Mouse (Mus musculus) liver, adult 2 months (tissue): ENCODE results near the gene Gpr35. TPM values are rescaled to one million over a fixed set of nuclear protein-coding genes. Genes with fewer than 3 reads are reported as not detected.

Source experiments
- DNase-seq: peaks from one replicate; pipeline ENCODE4 v3.0.0-alpha.2; 2011; ENCODE audit warnings: low read depth, low spot score; ENCODE audit errors: extremely low read depth
- H3K27ac ChIP-seq: fragments of 200-500 bp; replicated peaks from 2 replicates; pipeline ENCODE4 v1.5.1; 2012; ENCODE audit warnings: low read depth, mild to moderate bottlenecking, control low read depth, inconsistent platforms, low read length; ENCODE audit not compliant: insufficient read depth
- H3K27me3 ChIP-seq: fragments of 200-500 bp; 2 replicates; pipeline ENCODE4 v1.6.1; 2012; ENCODE audit warnings: mild to moderate bottlenecking, moderate library complexity, low read length, inconsistent platforms; ENCODE audit not compliant: control insufficient read depth, insufficient read depth
- H3K36me3 ChIP-seq: fragments of 200-500 bp; 2 replicates; pipeline ENCODE4 v1.6.1; 2012; ENCODE audit warnings: low read length, inconsistent platforms; ENCODE audit not compliant: control insufficient read depth, insufficient read depth
- H3K4me1 ChIP-seq: fragments of 200-500 bp; 2 replicates; pipeline ENCODE4 v1.6.1; 2011; ENCODE audit warnings: low read length; ENCODE audit not compliant: control insufficient read depth, insufficient read depth
- H3K4me3 ChIP-seq: fragments of 200-500 bp; 2 replicates; pipeline ENCODE4 v1.5.1; 2011; ENCODE audit warnings: low read depth, mild to moderate bottlenecking, control low read depth, low read length, moderate library complexity; ENCODE audit not compliant: insufficient read depth
- H3K79me2 ChIP-seq: fragments of 200-500 bp; 2 replicates; pipeline ENCODE4 v1.6.1; 2012; ENCODE audit warnings: inconsistent platforms, mild to moderate bottlenecking, low read length, moderate library complexity; ENCODE audit not compliant: control insufficient read depth, insufficient read depth
- H3K9ac ChIP-seq: fragments of 200-500 bp; 2 replicates; pipeline ENCODE4 v1.6.1; 2012; ENCODE audit warnings: low read depth, mild to moderate bottlenecking, control low read depth, inconsistent platforms, low read length
- CTCF ChIP-seq: fragments of 200-500 bp; IDR thresholded peaks from 2 replicates; pipeline ENCODE4 v1.5.1; 2011; ENCODE audit warnings: low read depth, low read length, control low read depth
- POLR2A ChIP-seq: fragments of 200-500 bp; IDR thresholded peaks from 2 replicates; pipeline ENCODE4 v1.6.1; 2011; ENCODE audit warnings: low read length, control low read depth; ENCODE audit not compliant: insufficient read depth; ENCODE audit errors: extremely low read depth
- WGBS: fragments of 180-500 bp; shearing (Covaris S2); methylation state at CpG from one replicate; pipeline ENCODE4 v1.1.7; 2018; 5-methylcytosine and 5-hydroxymethylcytosine counted together
- polyA plus RNA-seq: library from polyadenylated mRNA; depleted of rRNA; stranded (reverse); fragments of >200 nt; gene quantifications from 2 replicates; pipeline ENCODE4 v1.2.3, GENCODE M21; 2012
- total RNA-seq: library from RNA; depleted of rRNA; stranded (reverse); fragments of >200 nt; gene quantifications from 2 replicates; pipeline ENCODE4 v1.2.3, GENCODE M21; 2014

Gene Gpr35
- total and polyA plus RNA-seq, 2 experiments: 0.18 to 0.53 TPM

DNA sequence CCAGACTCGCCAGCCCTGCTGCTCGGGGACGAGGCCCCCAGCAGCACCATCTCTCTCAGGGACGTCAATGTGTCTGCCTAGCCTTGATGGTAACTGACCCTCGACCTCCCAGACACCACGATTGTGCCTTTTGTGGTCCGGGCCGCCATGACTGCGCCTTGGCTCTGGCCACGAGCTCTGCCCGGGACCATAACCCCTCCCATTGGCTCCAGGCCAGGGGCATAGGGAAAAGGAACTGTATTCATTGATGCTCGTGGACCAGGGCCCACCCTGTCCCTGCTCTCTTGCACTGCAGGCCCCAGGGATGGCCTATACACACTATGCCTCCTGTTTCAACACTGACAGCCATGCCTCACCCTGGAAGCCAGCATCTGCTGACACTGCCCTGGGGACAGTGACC, 30.9 kb upstream of the Gpr35 start:
- no peak for DNase-seq
- Histone ChIP-seq H3K9ac (no peak overlapping the region), H3K4me1 (no peaks in the 10 kb centered on the region), H3K79me2 (no peaks in the 10 kb centered on the region), H3K4me3 (no peak overlapping the region), H3K36me3 (peaks cover 14% of the 10 kb centered on the region), H3K27ac (no peak overlapping the region), H3K27me3 (no peaks in the 10 kb centered on the region)
- WGBS: 75% methylated on average over 12 of the region's 12 CpGs
- TF ChIP-seq POLR2A: no peak
- no peak for TF ChIP-seq CTCF

DNA sequence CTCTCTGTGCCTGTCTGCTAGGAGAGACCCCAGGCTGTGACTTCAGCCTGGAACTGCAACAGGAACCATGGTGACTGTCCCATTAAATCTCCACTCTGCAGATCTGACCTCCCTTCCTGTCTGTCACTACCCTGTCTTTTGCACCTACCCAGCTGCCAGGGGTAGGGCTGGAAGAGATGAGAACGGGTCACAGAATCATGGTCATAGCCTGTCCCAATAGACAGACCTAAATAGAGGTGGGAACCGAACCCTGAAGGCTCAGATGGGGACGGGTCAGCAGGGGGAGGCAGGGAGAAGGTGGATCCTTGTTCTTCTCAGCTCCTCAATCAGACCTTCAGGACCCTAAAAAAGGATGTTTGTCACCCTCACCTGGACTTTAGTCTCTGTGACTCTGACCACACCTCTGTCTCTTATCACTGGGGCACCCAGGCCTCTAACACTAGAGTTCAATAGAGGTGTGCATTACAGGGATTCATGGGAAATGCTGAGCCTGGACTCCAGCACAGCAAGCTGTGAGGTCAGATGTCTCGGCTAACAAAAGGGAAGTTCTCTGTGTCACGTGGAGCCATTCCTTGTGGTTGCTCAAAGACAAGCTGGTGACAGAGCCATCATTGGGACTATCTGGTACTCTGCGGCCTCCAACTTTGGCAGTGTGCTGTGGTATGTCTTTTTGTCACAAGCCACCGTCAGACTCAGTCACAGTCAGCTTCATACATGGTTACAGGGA, 30.0 kb upstream of the Gpr35 start:
- Histone ChIP-seq H3K27ac (no peak overlapping the region), H3K9ac (no peak overlapping the region), H3K4me3 (no peak overlapping the region), H3K27me3 (no peaks in the 10 kb centered on the region), H3K79me2 (no peaks in the 10 kb centered on the region), H3K36me3 (peaks cover 10% of the 10 kb centered on the region), H3K4me1 (no peaks in the 10 kb centered on the region)
- DNase-seq: peak; percentile 32
- WGBS: 60% methylated on average over 7 of the region's 7 CpGs
- TF ChIP-seq POLR2A: no peak
- TF ChIP-seq CTCF: no peak

DNA sequence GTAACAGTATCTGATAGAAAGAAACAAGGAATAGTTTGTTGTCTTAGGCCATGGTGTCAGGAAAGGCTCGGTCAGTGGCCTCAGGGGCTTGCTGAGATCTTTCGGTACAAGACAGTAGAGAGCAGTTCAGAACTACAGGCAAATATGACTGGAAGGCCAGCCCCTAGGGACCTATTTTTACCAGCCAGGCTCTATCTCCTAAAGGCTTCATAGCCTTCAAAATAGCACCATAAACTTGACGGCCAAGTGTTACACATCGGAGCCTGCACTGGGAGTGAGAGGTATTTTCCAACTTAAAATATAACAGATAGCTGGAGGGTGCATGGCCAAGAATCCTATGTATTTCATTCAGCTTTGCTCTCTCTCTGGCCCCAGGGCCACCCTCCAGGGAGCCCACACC, 29.2 kb upstream of the Gpr35 start:
- Histone ChIP-seq H3K4me1 (no peaks in the 10 kb centered on the region), H3K4me3 (no peak overlapping the region), H3K36me3 (peaks cover 7% of the 10 kb centered on the region; the same call in 1 of the 2 replicates), H3K27ac (no peak overlapping the region), H3K27me3 (no peaks in the 10 kb centered on the region; the same call in 1 of the 2 replicates), H3K79me2 (no peaks in the 10 kb centered on the region), H3K9ac (no peak overlapping the region)
- 94% methylated on average over 4 of the region's 4 CpGs for WGBS
- no peak for TF ChIP-seq CTCF
- TF ChIP-seq POLR2A: no peak
- DNase-seq: no peak

DNA sequence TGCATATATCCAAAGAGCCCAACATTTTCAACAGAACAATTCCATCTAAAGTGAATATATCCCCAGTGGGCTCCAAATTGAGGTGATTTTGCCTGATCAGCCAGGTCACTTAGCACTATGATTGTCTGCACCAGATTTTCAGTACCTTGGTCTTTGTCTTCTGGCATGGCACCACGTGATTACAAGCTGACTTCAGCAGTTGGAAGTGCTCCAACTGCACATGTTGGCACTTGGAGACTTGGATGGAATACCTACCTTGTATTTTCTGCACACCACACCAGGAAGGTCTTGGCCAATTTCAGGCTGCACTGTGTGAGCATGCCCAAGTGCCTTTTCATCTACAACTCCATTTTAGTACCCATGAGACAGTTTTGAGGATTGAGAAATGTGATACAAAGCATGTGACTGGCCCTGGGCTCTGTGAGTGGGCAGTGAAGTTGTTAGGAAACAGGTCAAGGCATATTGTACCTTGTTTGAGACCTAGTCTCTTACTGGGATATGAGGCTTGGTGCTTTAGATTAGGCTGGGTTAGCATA, 20.4 kb upstream of the Gpr35 start:
- no peaks in the 10 kb centered on the region for H3K36me3 ChIP-seq
- no peak overlapping the region for H3K27ac ChIP-seq
- no peak overlapping the region for H3K4me3 ChIP-seq
- H3K79me2 ChIP-seq: no peaks in the 10 kb centered on the region
- WGBS: 11% methylated on average over 1 of the region's 1 CpGs
- no peak for TF ChIP-seq POLR2A
- TF ChIP-seq CTCF: no peak
- peaks cover 1% of the 10 kb centered on the region; the same call in 1 of the 2 replicates for H3K4me1 ChIP-seq
- H3K9ac ChIP-seq: no peak overlapping the region
- peak; percentile 51 for DNase-seq
- no peaks in the 10 kb centered on the region; the same call in 1 of the 2 replicates for H3K27me3 ChIP-seq

DNA sequence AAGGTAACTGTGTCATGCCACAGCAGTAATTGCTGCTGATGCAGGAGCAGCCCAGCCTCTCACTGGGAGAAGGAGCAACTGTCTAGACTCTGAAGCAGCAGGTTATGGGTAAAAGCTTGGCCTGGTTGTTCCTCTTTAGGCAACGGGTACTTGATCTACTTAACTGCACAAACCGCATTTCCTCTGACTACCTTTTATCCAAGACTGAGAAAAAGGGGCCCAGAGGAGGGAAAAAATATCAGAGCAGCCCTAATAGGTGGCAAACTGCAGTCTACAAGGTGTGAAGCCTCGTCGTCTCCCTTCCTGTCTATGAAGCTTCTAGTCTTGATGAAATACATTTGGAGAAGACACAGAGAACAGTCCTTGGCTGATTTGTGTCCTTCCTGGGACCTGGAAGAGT, 17.1 kb upstream of the Gpr35 start:
- TF ChIP-seq POLR2A (no peak), CTCF (no peak)
- H3K36me3 ChIP-seq: no peaks in the 10 kb centered on the region
- H3K27me3 ChIP-seq: no peaks in the 10 kb centered on the region
- WGBS: 80% methylated on average over 4 of the region's 4 CpGs
- peak overlapping the region; percentile 76 for H3K27ac ChIP-seq
- H3K4me1 ChIP-seq: peaks cover 12% of the 10 kb centered on the region
- DNase-seq: no peak
- peak overlapping the region; percentile 54 for H3K4me3 ChIP-seq
- H3K79me2 ChIP-seq: peaks cover 4% of the 10 kb centered on the region; the same call in 1 of the 2 replicates
- peak overlapping the region; percentile 51 for H3K9ac ChIP-seq
